Mouse (Mus musculus): Measurements from ENCODE around the gene Kti12. TPM values are rescaled to one million over a fixed set of nuclear protein-coding genes. Genes with fewer than 3 reads are reported as not detected.

The Kti12 gene
- 28.3 and 30.1 TPM in 2 replicates for polyA plus RNA-seq (2015; fragmentation: Nextera tagmentation; extraction: Ambion mirVana)

- H3K36me3 ChIP-seq (ENCODE audit: control insufficient read depth, insufficient read depth), result no peaks in the 10 kb centered on the region
- peak within 1 kb of the TSS; percentile 84 for H3K9ac ChIP-seq (ENCODE audit: low read length)
- peak; percentile 87 for ATAC-seq (replicated peaks; ENCODE audit: extremely low read depth, insufficient read depth, low FRiP score)
- no peaks in the 10 kb centered on the region for H3K9me3 ChIP-seq (replicated peaks; ENCODE audit: control insufficient read depth, low read length)
- peaks cover 13% of the 10 kb centered on the region for H3K4me1 ChIP-seq (ENCODE audit: control insufficient read depth, insufficient read depth, low read length)
- H3K4me2 ChIP-seq (ENCODE audit: low read depth, low read length), result peak within 1 kb of the TSS; percentile 92
- peak within 1 kb of the TSS; percentile 79 for H3K4me3 ChIP-seq (ENCODE audit: low read length)
- under 1% methylated on average over 77 of the region's 77 CpGs for WGBS
- no peaks in the 10 kb centered on the region for H3K27me3 ChIP-seq (ENCODE audit: control insufficient read depth, insufficient read depth, low read length)
- peak within 1 kb of the TSS; percentile 89 for H3K27ac ChIP-seq (ENCODE audit: low read length)
Observed at GRCm38 (mm10) chr4:108847715-108848504, at the start of gene Kti12. Gene Kti12 (plus strand): TSS chr4:108847785.

- H3K9ac ChIP-seq (ENCODE audit: low read length), result no peak overlapping the region
- H3K27ac ChIP-seq (ENCODE audit: low read length), result no peak overlapping the region
- peaks cover 9% of the 10 kb centered on the region for H3K4me1 ChIP-seq (ENCODE audit: control insufficient read depth, insufficient read depth, low read length)
- H3K27me3 ChIP-seq (ENCODE audit: control insufficient read depth, insufficient read depth, low read length), result no peaks in the 10 kb centered on the region
- no peaks in the 10 kb centered on the region for H3K9me3 ChIP-seq (replicated peaks; ENCODE audit: control insufficient read depth, low read length)
- ATAC-seq (replicated peaks; ENCODE audit: extremely low read depth, insufficient read depth, low FRiP score), result no peak
- H3K4me3 ChIP-seq (ENCODE audit: low read length), result no peak overlapping the region
- H3K36me3 ChIP-seq (ENCODE audit: control insufficient read depth, insufficient read depth), result no peaks in the 10 kb centered on the region
- WGBS, result 57% methylated on average over 2 of the region's 2 CpGs
- H3K4me2 ChIP-seq (ENCODE audit: low read depth, low read length), result no peak overlapping the region
Observed at GRCm38 (mm10) chr4:108798083-108798830, 49.3 kb upstream of the Kti12 start.

- Histone ChIP-seq H3K9me3 (replicated peaks; ENCODE audit: control insufficient read depth, low read length) (no peaks in the 10 kb centered on the region), H3K27ac (ENCODE audit: low read length) (no peak overlapping the region), H3K4me1 (ENCODE audit: control insufficient read depth, insufficient read depth, low read length) (peaks cover 4% of the 10 kb centered on the region), H3K4me2 (ENCODE audit: low read depth, low read length) (no peak overlapping the region), H3K4me3 (ENCODE audit: low read length) (no peak overlapping the region), H3K27me3 (ENCODE audit: control insufficient read depth, insufficient read depth, low read length) (no peaks in the 10 kb centered on the region), H3K36me3 (ENCODE audit: control insufficient read depth, insufficient read depth) (no peaks in the 10 kb centered on the region), H3K9ac (ENCODE audit: low read length) (no peak overlapping the region)
- 87% methylated on average over 2 of the region's 2 CpGs for WGBS
- ATAC-seq (replicated peaks; ENCODE audit: extremely low read depth, insufficient read depth, low FRiP score), result no peak
Observed at GRCm38 (mm10) chr4:108803535-108803934, 44.0 kb upstream of the Kti12 start.

DNA sequence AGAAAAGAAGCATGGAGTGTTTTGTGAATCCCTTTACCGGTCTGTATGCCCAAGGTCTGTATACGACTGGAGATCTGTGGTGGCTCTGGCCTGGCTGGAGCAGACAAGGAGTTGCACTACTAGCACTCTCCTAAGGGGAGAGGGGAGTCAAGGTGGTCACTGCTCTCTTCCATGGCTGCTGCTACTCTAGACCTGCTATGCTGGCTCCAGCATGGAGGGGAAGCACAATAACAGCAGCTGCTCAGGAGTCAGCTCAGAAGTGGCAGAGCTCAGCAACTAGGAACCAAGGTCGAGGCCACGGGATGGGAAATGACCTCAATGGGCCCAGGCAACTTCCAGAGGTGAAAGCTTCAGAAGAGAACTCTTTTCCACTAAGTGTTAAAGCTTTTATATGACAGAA, 36.4 kb upstream of the Kti12 start:
- Histone ChIP-seq H3K36me3 (ENCODE audit: control insufficient read depth, insufficient read depth) (peaks cover 6% of the 10 kb centered on the region), H3K4me1 (ENCODE audit: control insufficient read depth, insufficient read depth, low read length) (no peaks in the 10 kb centered on the region), H3K4me3 (ENCODE audit: low read length) (no peak overlapping the region), H3K9me3 (replicated peaks; ENCODE audit: control insufficient read depth, low read length) (no peaks in the 10 kb centered on the region), H3K9ac (ENCODE audit: low read length) (no peak overlapping the region), H3K27me3 (ENCODE audit: control insufficient read depth, insufficient read depth, low read length) (no peaks in the 10 kb centered on the region), H3K27ac (ENCODE audit: low read length) (no peak overlapping the region), H3K4me2 (ENCODE audit: low read depth, low read length) (no peak overlapping the region)
- ATAC-seq (replicated peaks; ENCODE audit: extremely low read depth, insufficient read depth, low FRiP score), result no peak
- 54% methylated on average over 4 of the region's 4 CpGs for WGBS

GRCm38 (mm10) chr4:108811550-108811949, 36.0 kb upstream of the Kti12 start:
- no peaks in the 10 kb centered on the region for H3K27me3 ChIP-seq (ENCODE audit: control insufficient read depth, insufficient read depth, low read length)
- H3K4me1 ChIP-seq (ENCODE audit: control insufficient read depth, insufficient read depth, low read length), result no peaks in the 10 kb centered on the region
- no peak overlapping the region for H3K4me2 ChIP-seq (ENCODE audit: low read depth, low read length)
- no peak overlapping the region for H3K27ac ChIP-seq (ENCODE audit: low read length)
- H3K9me3 ChIP-seq (replicated peaks; ENCODE audit: control insufficient read depth, low read length), result no peaks in the 10 kb centered on the region
- H3K9ac ChIP-seq (ENCODE audit: low read length), result no peak overlapping the region
- H3K4me3 ChIP-seq (ENCODE audit: low read length), result no peak overlapping the region
- H3K36me3 ChIP-seq (ENCODE audit: control insufficient read depth, insufficient read depth), result peaks cover 6% of the 10 kb centered on the region
- no peak for ATAC-seq (replicated peaks; ENCODE audit: extremely low read depth, insufficient read depth, low FRiP score)
- WGBS, result 77% methylated on average over 6 of the region's 6 CpGs

GRCm38 (mm10) chr4:108825677-108826076, 21.9 kb upstream of the Kti12 start:
- peaks cover 28% of the 10 kb centered on the region for H3K36me3 ChIP-seq (ENCODE audit: control insufficient read depth, insufficient read depth)

DNA sequence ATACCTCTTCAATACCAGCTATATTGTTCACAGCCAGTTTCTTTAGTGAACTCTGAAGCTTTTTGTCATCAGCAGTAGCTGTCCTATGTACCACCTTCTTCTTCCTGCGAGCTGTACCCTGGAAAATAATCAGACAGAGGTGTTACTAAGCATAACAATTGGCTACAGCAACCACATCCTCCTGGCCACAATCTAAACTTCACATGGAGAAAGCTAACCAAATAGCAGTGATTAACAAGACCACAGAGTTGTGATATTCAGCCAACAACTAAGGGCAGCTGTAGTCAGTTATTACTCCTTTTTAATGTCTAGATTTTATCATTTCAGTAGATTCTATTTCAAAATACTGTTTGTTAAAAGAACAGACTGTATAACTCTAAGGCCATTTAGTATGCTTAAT, 21.5 kb upstream of the Kti12 start:
- no peaks in the 10 kb centered on the region for H3K9me3 ChIP-seq (replicated peaks; ENCODE audit: control insufficient read depth, low read length)
- WGBS, result 71% methylated on average over 1 of the region's 1 CpGs
- no peak for ATAC-seq (replicated peaks; ENCODE audit: extremely low read depth, insufficient read depth, low FRiP score)
- H3K4me3 ChIP-seq (ENCODE audit: low read length), result no peak overlapping the region
- peaks cover 6% of the 10 kb centered on the region; the same call in 1 of the 2 replicates for H3K4me1 ChIP-seq (ENCODE audit: control insufficient read depth, insufficient read depth, low read length)
- no peak overlapping the region for H3K27ac ChIP-seq (ENCODE audit: low read length)
- H3K4me2 ChIP-seq (ENCODE audit: low read depth, low read length), result no peak overlapping the region
- H3K36me3 ChIP-seq (ENCODE audit: control insufficient read depth, insufficient read depth), result peaks cover 28% of the 10 kb centered on the region
- no peaks in the 10 kb centered on the region for H3K27me3 ChIP-seq (ENCODE audit: control insufficient read depth, insufficient read depth, low read length)
- no peak overlapping the region for H3K9ac ChIP-seq (ENCODE audit: low read length)

More at GRCm38 (mm10) chr4:108825677-108826076, 21.9 kb upstream of the Kti12 start:
- H3K9ac ChIP-seq (ENCODE audit: low read length), result no peak overlapping the region
- no peak overlapping the region for H3K27ac ChIP-seq (ENCODE audit: low read length)
- no peak for ATAC-seq (replicated peaks; ENCODE audit: extremely low read depth, insufficient read depth, low FRiP score)
- 91% methylated on average over 3 of the region's 3 CpGs for WGBS
- no peak overlapping the region for H3K4me3 ChIP-seq (ENCODE audit: low read length)
- 0 out of 2 replicates have a peak, but pooled peaks cover 3% of the 10 kb centered on the region for H3K4me1 ChIP-seq (ENCODE audit: control insufficient read depth, insufficient read depth, low read length)
- no peaks in the 10 kb centered on the region for H3K9me3 ChIP-seq (replicated peaks; ENCODE audit: control insufficient read depth, low read length)
- no peak overlapping the region for H3K4me2 ChIP-seq (ENCODE audit: low read depth, low read length)
- H3K27me3 ChIP-seq (ENCODE audit: control insufficient read depth, insufficient read depth, low read length), result no peaks in the 10 kb centered on the region

GRCm38 (mm10) chr4:108826643-108827042, 20.9 kb upstream of the Kti12 start:
- Histone ChIP-seq H3K4me3 (ENCODE audit: low read length) (no peak overlapping the region), H3K27ac (ENCODE audit: low read length) (no peak overlapping the region), H3K4me1 (ENCODE audit: control insufficient read depth, insufficient read depth, low read length) (peaks cover 8% of the 10 kb centered on the region), H3K4me2 (ENCODE audit: low read depth, low read length) (no peak overlapping the region), H3K27me3 (ENCODE audit: control insufficient read depth, insufficient read depth, low read length) (no peaks in the 10 kb centered on the region), H3K9ac (ENCODE audit: low read length) (no peak overlapping the region), H3K36me3 (ENCODE audit: control insufficient read depth, insufficient read depth) (peaks cover 28% of the 10 kb centered on the region), H3K9me3 (replicated peaks; ENCODE audit: control insufficient read depth, low read length) (no peaks in the 10 kb centered on the region)
- ATAC-seq (replicated peaks; ENCODE audit: extremely low read depth, insufficient read depth, low FRiP score), result no peak
- 82% methylated on average over 2 of the region's 2 CpGs for WGBS

DNA sequence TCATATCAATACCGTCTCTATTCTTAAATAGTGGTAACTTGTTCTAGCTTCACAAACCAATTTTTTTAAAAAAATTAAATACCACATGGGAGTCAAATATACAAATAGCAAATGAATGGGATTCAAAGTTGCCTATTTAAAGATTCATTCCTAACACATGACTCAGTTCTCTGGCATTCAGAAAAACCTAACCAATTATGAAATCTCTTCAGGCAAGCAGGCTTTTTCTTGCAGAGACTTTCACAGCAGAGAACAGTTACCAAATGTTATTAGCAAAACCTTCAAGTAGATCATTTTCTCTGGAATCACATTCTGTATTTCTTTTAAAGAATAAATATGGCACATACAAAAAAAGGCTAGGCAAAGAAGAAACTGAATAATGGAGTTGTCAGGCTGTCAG, 16.9 kb upstream of the Kti12 start:
- Histone ChIP-seq H3K4me3 (ENCODE audit: low read length) (no peak overlapping the region), H3K9me3 (replicated peaks; ENCODE audit: control insufficient read depth, low read length) (no peaks in the 10 kb centered on the region), H3K4me2 (ENCODE audit: low read depth, low read length) (peak overlapping the region; percentile 42), H3K27me3 (ENCODE audit: control insufficient read depth, insufficient read depth, low read length) (no peaks in the 10 kb centered on the region), H3K36me3 (ENCODE audit: control insufficient read depth, insufficient read depth) (peaks cover 11% of the 10 kb centered on the region), H3K4me1 (ENCODE audit: control insufficient read depth, insufficient read depth, low read length) (peaks cover 14% of the 10 kb centered on the region), H3K27ac (ENCODE audit: low read length) (peak overlapping the region; percentile 69), H3K9ac (ENCODE audit: low read length) (peak overlapping the region; percentile 43; the same call in 1 of the 2 replicates)
- 81% methylated on average over 1 of the region's 1 CpGs for WGBS
- no peak for ATAC-seq (replicated peaks; ENCODE audit: extremely low read depth, insufficient read depth, low FRiP score)
